Mouse (Mus musculus) midbrain, embryonic 16.5 days (tissue): ENCODE measurements around the gene Ak9. TPM values are rescaled to one million over a fixed set of nuclear protein-coding genes. Genes with fewer than 3 reads are reported as not detected.

Source experiments
- ATAC-seq: fragments of 200-750 bp; cut with Nextera tagmentation; 2 replicates; pipeline ENCODE4 v1.8.0; 2017; ENCODE audit warnings: moderate TSS enrichment
- H3K27ac ChIP-seq: fragments of 300-500 bp; sonication (generic); 2 replicates; pipeline ENCODE4 v1.5.1; 2014; ENCODE audit warnings: mild to moderate bottlenecking, low read length, mixed read lengths
- H3K27me3 ChIP-seq: fragments of 300-500 bp; sonication (generic); 2 replicates; pipeline ENCODE4 v1.6.1; 2014; ENCODE audit warnings: low read depth, low read length, mixed read lengths; ENCODE audit not compliant: control insufficient read depth, insufficient read depth
- H3K36me3 ChIP-seq: fragments of 300-500 bp; sonication (generic); 2 replicates; pipeline ENCODE4 v1.6.1; 2014; ENCODE audit warnings: mild to moderate bottlenecking, low read length, moderate library complexity, mixed read lengths; ENCODE audit not compliant: control insufficient read depth, insufficient read depth
- H3K4me1 ChIP-seq: fragments of 300-500 bp; sonication (generic); 2 replicates; pipeline ENCODE4 v1.6.1; 2014; ENCODE audit warnings: mild to moderate bottlenecking, low read length, mixed read lengths; ENCODE audit not compliant: control insufficient read depth, insufficient read depth
- H3K4me2 ChIP-seq: fragments of 300-500 bp; sonication (generic); 2 replicates; pipeline ENCODE4 v1.6.1; 2014; ENCODE audit warnings: mild to moderate bottlenecking, low read length, mixed read lengths
- H3K4me3 ChIP-seq: fragments of 300-500 bp; sonication (generic); 2 replicates; pipeline ENCODE4 v1.5.1; 2014; ENCODE audit warnings: low read depth, mild to moderate bottlenecking, low read length, moderate library complexity, mixed read lengths
- H3K9ac ChIP-seq: fragments of 300-500 bp; sonication (generic); 2 replicates; pipeline ENCODE4 v1.6.1; 2014; ENCODE audit warnings: low read depth, low read length, mixed read lengths
- H3K9me3 ChIP-seq: fragments of 300-500 bp; sonication (generic); replicated peaks from 2 replicates; pipeline ENCODE4 v1.6.1; 2014; ENCODE audit warnings: mild to moderate bottlenecking, low read length, mixed read lengths; ENCODE audit not compliant: control insufficient read depth, poor library complexity, severe bottlenecking
- WGBS: fragments of 180-500 bp; shearing (Covaris S2); extraction: QIAGEN DNeasy Blood & Tissue Kit; methylation state at CpG from one replicate; pipeline ENCODE4 v1.1.7; 2014; 5-methylcytosine and 5-hydroxymethylcytosine counted together
- polyA plus RNA-seq: library from polyadenylated mRNA; unstranded; fragments of >200 nt; fragmentation: Nextera tagmentation; extraction: Ambion mirVana; gene quantifications from 2 replicates; pipeline ENCODE4 v1.2.1, GENCODE M21; 2015

Gene Ak9
- polyA plus RNA-seq, 1 experiment from 2014 or later, result 0.28 TPM

- no peaks in the 10 kb centered on the region for H3K4me1 ChIP-seq
- 92% methylated on average over 2 of the region's 2 CpGs for WGBS
- ATAC-seq, result no peak
These were observed 21.7 kb upstream of the Ak9 start for GRCm38 (mm10) chr10:41282086-41282485.

DNA sequence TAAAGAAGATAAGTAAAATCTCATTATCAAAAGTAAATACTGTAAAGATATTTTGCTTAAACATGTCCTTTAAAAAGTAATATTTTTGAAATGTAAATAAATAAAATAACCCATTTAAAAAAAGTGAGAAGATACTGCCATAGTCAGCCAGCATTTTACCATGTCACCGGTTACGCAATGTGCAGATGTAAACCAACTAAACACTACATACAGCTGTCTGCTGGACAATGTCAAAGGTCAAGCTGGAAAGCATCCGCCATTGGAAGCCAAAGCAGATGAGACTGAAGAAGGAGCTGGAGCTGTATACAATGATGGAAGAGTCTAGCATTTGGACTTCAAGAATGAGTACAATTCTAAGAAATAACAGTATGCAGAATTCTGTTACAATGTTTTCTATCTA is 16.2 kb upstream of the Ak9 start:
- no peak for ATAC-seq
- no peaks in the 10 kb centered on the region for H3K9me3 ChIP-seq
- H3K4me2 ChIP-seq, result no peak overlapping the region
- no peak overlapping the region for H3K4me3 ChIP-seq
- H3K36me3 ChIP-seq, result peaks cover 5% of the 10 kb centered on the region; the same call in 1 of the 2 replicates
- H3K27ac ChIP-seq, result no peak overlapping the region
- H3K4me1 ChIP-seq, result peaks cover 6% of the 10 kb centered on the region; the same call in 1 of the 2 replicates
- no peaks in the 10 kb centered on the region for H3K27me3 ChIP-seq
- 90% methylated on average over 3 of the region's 3 CpGs for WGBS
- H3K9ac ChIP-seq, result no peak overlapping the region

More at GRCm38 (mm10) chr10:41282086-41282485, 21.7 kb upstream of the Ak9 start:
- H3K36me3 ChIP-seq, result peaks cover 5% of the 10 kb centered on the region; the same call in 1 of the 2 replicates
- no peak overlapping the region for H3K27ac ChIP-seq
- H3K4me2 ChIP-seq, result no peak overlapping the region
- no peak overlapping the region for H3K4me3 ChIP-seq
- no peaks in the 10 kb centered on the region for H3K27me3 ChIP-seq
- H3K9ac ChIP-seq, result no peak overlapping the region
- no peaks in the 10 kb centered on the region for H3K9me3 ChIP-seq

DNA sequence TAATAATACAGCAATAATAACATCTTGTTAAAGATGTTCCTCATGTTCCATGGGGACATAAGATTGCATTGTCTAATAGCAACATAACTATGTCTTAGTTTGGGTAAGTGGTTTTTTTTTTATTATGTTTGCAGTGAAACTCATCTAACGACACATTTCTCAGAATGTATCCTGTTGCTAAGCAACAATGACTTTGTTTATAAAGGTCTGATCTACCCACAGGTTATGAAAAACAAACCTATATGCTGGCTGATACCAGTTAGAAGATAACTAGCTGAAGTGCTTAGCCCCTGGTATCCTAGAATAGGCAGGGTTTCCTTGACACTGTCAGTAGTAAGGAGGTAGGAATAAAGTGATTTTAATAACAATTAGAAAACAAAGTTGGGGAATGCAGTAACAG is 15.7 kb upstream of the Ak9 start:
- Histone ChIP-seq H3K27me3 (no peaks in the 10 kb centered on the region), H3K4me2 (no peak overlapping the region), H3K27ac (no peak overlapping the region), H3K9me3 (no peaks in the 10 kb centered on the region), H3K9ac (no peak overlapping the region), H3K4me1 (peaks cover 6% of the 10 kb centered on the region; the same call in 1 of the 2 replicates), H3K4me3 (no peak overlapping the region), H3K36me3 (peaks cover 5% of the 10 kb centered on the region; the same call in 1 of the 2 replicates)
- no peak for ATAC-seq
- 59% methylated on average over 1 of the region's 1 CpGs for WGBS

- Histone ChIP-seq H3K9ac (0 out of 2 replicates have a peak overlapping the region, but pooled peaks have one; percentile 36), H3K36me3 (peaks cover 3% of the 10 kb centered on the region; the same call in 1 of the 2 replicates), H3K27me3 (no peaks in the 10 kb centered on the region), H3K27ac (0 out of 2 replicates have a peak overlapping the region, but pooled peaks have one; percentile 35), H3K9me3 (no peaks in the 10 kb centered on the region), H3K4me3 (no peak overlapping the region), H3K4me2 (peak overlapping the region; percentile 26; the same call in 1 of the 2 replicates), H3K4me1 (peaks cover 6% of the 10 kb centered on the region; the same call in 1 of the 2 replicates)
- 30% methylated on average over 16 of the region's 16 CpGs for WGBS
- ATAC-seq, result peak; percentile 92
These were observed 14.9 kb upstream of the Ak9 start for GRCm38 (mm10) chr10:41288771-41289415.

DNA sequence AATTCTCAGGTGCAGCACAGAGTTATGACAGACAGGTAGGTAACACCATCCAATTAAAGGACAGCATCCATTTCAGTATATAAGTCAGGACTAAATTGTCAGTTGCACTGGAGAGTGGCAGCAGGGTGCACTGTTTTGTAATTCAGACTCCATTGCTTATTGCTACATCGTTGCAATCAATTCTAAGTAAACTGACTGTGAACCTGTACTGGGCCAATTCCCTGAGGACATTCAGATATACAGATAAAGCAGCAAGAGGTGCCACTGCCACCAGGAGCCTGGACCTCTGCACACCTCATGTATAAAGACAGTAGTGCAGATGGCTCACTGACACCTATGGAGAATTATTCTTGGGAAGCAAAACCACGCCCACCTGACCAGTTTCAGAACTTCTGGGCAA is 12.8 kb upstream of the Ak9 start:
- H3K4me1 ChIP-seq, result peaks cover 16% of the 10 kb centered on the region; the same call in 1 of the 2 replicates
- no peak for ATAC-seq
- H3K36me3 ChIP-seq, result no peaks in the 10 kb centered on the region
- H3K4me3 ChIP-seq, result no peak overlapping the region
- H3K27ac ChIP-seq, result no peak overlapping the region
- H3K9me3 ChIP-seq, result no peaks in the 10 kb centered on the region
- 84% methylated on average over 2 of the region's 2 CpGs for WGBS
- no peaks in the 10 kb centered on the region for H3K27me3 ChIP-seq
- no peak overlapping the region for H3K4me2 ChIP-seq
- H3K9ac ChIP-seq, result no peak overlapping the region

GRCm38 (mm10) chr10:41293019-41293418 is 10.8 kb upstream of the Ak9 start:
- ATAC-seq, result no peak
- no peak overlapping the region for H3K4me2 ChIP-seq
- WGBS, result 41% methylated on average over 7 of the region's 7 CpGs

GRCm38 (mm10) chr10:41294734-41295133 is 9.0 kb upstream of the Ak9 start:
- H3K4me2 ChIP-seq, result peak overlapping the region; percentile 38
- no peak overlapping the region for H3K27ac ChIP-seq
- no peaks in the 10 kb centered on the region for H3K9me3 ChIP-seq
- no peaks in the 10 kb centered on the region for H3K36me3 ChIP-seq
- H3K27me3 ChIP-seq, result no peaks in the 10 kb centered on the region
- WGBS, result 52% methylated on average over 11 of the region's 11 CpGs
- no peak overlapping the region for H3K4me3 ChIP-seq
- H3K9ac ChIP-seq, result peak overlapping the region; percentile 38
- peak; percentile 66; the same call in 1 of the 2 replicates for ATAC-seq
- peaks cover 10% of the 10 kb centered on the region; the same call in 1 of the 2 replicates for H3K4me1 ChIP-seq

More at GRCm38 (mm10) chr10:41293019-41293418, 10.8 kb upstream of the Ak9 start:
- H3K36me3 ChIP-seq, result no peaks in the 10 kb centered on the region
- no peaks in the 10 kb centered on the region for H3K9me3 ChIP-seq
- H3K9ac ChIP-seq, result no peak overlapping the region
- H3K27ac ChIP-seq, result no peak overlapping the region
- no peak overlapping the region for H3K4me3 ChIP-seq
- H3K4me1 ChIP-seq, result peaks cover 16% of the 10 kb centered on the region; the same call in 1 of the 2 replicates
- H3K27me3 ChIP-seq, result no peaks in the 10 kb centered on the region

- peak; percentile 77 for ATAC-seq
- no peak overlapping the region; the same call in 1 of the 2 replicates for H3K4me3 ChIP-seq
- no peak overlapping the region for H3K9ac ChIP-seq
- no peak overlapping the region for H3K27ac ChIP-seq
- WGBS, result 14% methylated on average over 7 of the region's 7 CpGs
- no peaks in the 10 kb centered on the region for H3K27me3 ChIP-seq
- H3K4me1 ChIP-seq, result peaks cover 10% of the 10 kb centered on the region; the same call in 1 of the 2 replicates
- H3K4me2 ChIP-seq, result peak overlapping the region; percentile 38
- no peaks in the 10 kb centered on the region for H3K36me3 ChIP-seq
- H3K9me3 ChIP-seq, result no peaks in the 10 kb centered on the region
These were observed 8.6 kb upstream of the Ak9 start for GRCm38 (mm10) chr10:41295145-41295544.

GRCm38 (mm10) chr10:41300161-41300560 is 3.6 kb upstream of the Ak9 start:
- WGBS, result 32% methylated on average over 1 of the region's 1 CpGs
- Histone ChIP-seq H3K4me1 (peaks cover 13% of the 10 kb centered on the region), H3K36me3 (no peaks in the 10 kb centered on the region)

More at GRCm38 (mm10) chr10:41300161-41300560, 3.6 kb upstream of the Ak9 start:
- H3K27ac ChIP-seq, result no peak overlapping the region
- no peak overlapping the region for H3K4me3 ChIP-seq
- ATAC-seq, result no peak
- H3K27me3 ChIP-seq, result no peaks in the 10 kb centered on the region
- no peak overlapping the region for H3K4me2 ChIP-seq
- H3K9ac ChIP-seq, result no peak overlapping the region
- no peaks in the 10 kb centered on the region for H3K9me3 ChIP-seq
